Mouse (Mus musculus): Measurements from ENCODE around the gene Atg2b. TPM values are rescaled to one million over a fixed set of nuclear protein-coding genes. Genes with fewer than 3 reads are reported as not detected.

Atg2b gene
- polyA plus RNA-seq, 1 experiment, result 32.3 TPM

- no peak for DNase-seq (ENCODE audit: low read depth)
Observed at GRCm38 (mm10) chr12:105611045-105611444, 74.0 kb downstream of the Atg2b start.

GRCm38 (mm10) chr12:105606881-105607280 lies 78.1 kb downstream of the Atg2b start:
- TF ChIP-seq POLR2A (IDR thresholded peaks at IDR 0.05; ENCODE audit: borderline replicate concordance, extremely low read depth, insufficient read depth, insufficient read length, poor library complexity, severe bottlenecking), result no peak
- TF ChIP-seq CTCF (IDR thresholded peaks at IDR 0.05; ENCODE audit: borderline replicate concordance, extremely low read depth, insufficient read depth, insufficient read length), result no peak
- no peak for DNase-seq (ENCODE audit: low read depth)

More at GRCm38 (mm10) chr12:105611045-105611444, 74.0 kb downstream of the Atg2b start:
- no peak for TF ChIP-seq POLR2A (IDR thresholded peaks at IDR 0.05; ENCODE audit: borderline replicate concordance, extremely low read depth, insufficient read depth, insufficient read length, poor library complexity, severe bottlenecking)
- no peak for TF ChIP-seq CTCF (IDR thresholded peaks at IDR 0.05; ENCODE audit: borderline replicate concordance, extremely low read depth, insufficient read depth, insufficient read length)

GRCm38 (mm10) chr12:105605212-105605611 lies 79.8 kb downstream of the Atg2b start:
- DNase-seq (ENCODE audit: low read depth), result no peak
- TF ChIP-seq CTCF (IDR thresholded peaks at IDR 0.05; ENCODE audit: borderline replicate concordance, extremely low read depth, insufficient read depth, insufficient read length), result no peak
- no peak for TF ChIP-seq POLR2A (IDR thresholded peaks at IDR 0.05; ENCODE audit: borderline replicate concordance, extremely low read depth, insufficient read depth, insufficient read length, poor library complexity, severe bottlenecking)

- TF ChIP-seq POLR2A (IDR thresholded peaks at IDR 0.05; ENCODE audit: borderline replicate concordance, extremely low read depth, insufficient read depth, insufficient read length, poor library complexity, severe bottlenecking) (no peak), CTCF (IDR thresholded peaks at IDR 0.05; ENCODE audit: borderline replicate concordance, extremely low read depth, insufficient read depth, insufficient read length) (no peak)
- no peak for DNase-seq (ENCODE audit: low read depth)
Observed at GRCm38 (mm10) chr12:105603904-105604303, 81.1 kb downstream of the Atg2b start.

GRCm38 (mm10) chr12:105602581-105603210 lies 82.3 kb downstream of the Atg2b start, which contains the start of gene Bdkrb1:
Gene Bdkrb1, plus strand, starts transcription at chr12:105603085.
- DNase-seq (ENCODE audit: low read depth), result no peak
- TF ChIP-seq CTCF (IDR thresholded peaks at IDR 0.05; ENCODE audit: borderline replicate concordance, extremely low read depth, insufficient read depth, insufficient read length) (no peak), POLR2A (IDR thresholded peaks at IDR 0.05; ENCODE audit: borderline replicate concordance, extremely low read depth, insufficient read depth, insufficient read length, poor library complexity, severe bottlenecking) (no peak)

- TF ChIP-seq POLR2A (IDR thresholded peaks at IDR 0.05; ENCODE audit: borderline replicate concordance, extremely low read depth, insufficient read depth, insufficient read length, poor library complexity, severe bottlenecking) (no peak), CTCF (IDR thresholded peaks at IDR 0.05; ENCODE audit: borderline replicate concordance, extremely low read depth, insufficient read depth, insufficient read length) (no peak)
- peak; percentile 68 for DNase-seq (ENCODE audit: low read depth)
Observed at GRCm38 (mm10) chr12:105601586-105601985, 83.4 kb downstream of the Atg2b start.

- no peak for DNase-seq (ENCODE audit: low read depth)
Observed at GRCm38 (mm10) chr12:105599098-105599497, 85.9 kb downstream of the Atg2b start.

GRCm38 (mm10) chr12:105598503-105598902 lies 86.5 kb downstream of the Atg2b start:
- DNase-seq (ENCODE audit: low read depth), result no peak
- TF ChIP-seq CTCF (IDR thresholded peaks at IDR 0.05; ENCODE audit: borderline replicate concordance, extremely low read depth, insufficient read depth, insufficient read length) (no peak), POLR2A (IDR thresholded peaks at IDR 0.05; ENCODE audit: borderline replicate concordance, extremely low read depth, insufficient read depth, insufficient read length, poor library complexity, severe bottlenecking) (no peak)

More at GRCm38 (mm10) chr12:105599098-105599497, 85.9 kb downstream of the Atg2b start:
- TF ChIP-seq POLR2A (IDR thresholded peaks at IDR 0.05; ENCODE audit: borderline replicate concordance, extremely low read depth, insufficient read depth, insufficient read length, poor library complexity, severe bottlenecking), result no peak

- TF ChIP-seq CTCF (IDR thresholded peaks at IDR 0.05; ENCODE audit: borderline replicate concordance, extremely low read depth, insufficient read depth, insufficient read length) (no peak), POLR2A (IDR thresholded peaks at IDR 0.05; ENCODE audit: borderline replicate concordance, extremely low read depth, insufficient read depth, insufficient read length, poor library complexity, severe bottlenecking) (no peak)
- DNase-seq (ENCODE audit: low read depth), result no peak
Observed at GRCm38 (mm10) chr12:105597135-105597534, 87.9 kb downstream of the Atg2b start.

GRCm38 (mm10) chr12:105593471-105593870 lies 91.5 kb downstream of the Atg2b start:
- TF ChIP-seq CTCF (IDR thresholded peaks at IDR 0.05; ENCODE audit: borderline replicate concordance, extremely low read depth, insufficient read depth, insufficient read length), result no peak
- no peak for TF ChIP-seq POLR2A (IDR thresholded peaks at IDR 0.05; ENCODE audit: borderline replicate concordance, extremely low read depth, insufficient read depth, insufficient read length, poor library complexity, severe bottlenecking)
- DNase-seq (ENCODE audit: low read depth), result no peak

GRCm38 (mm10) chr12:105592361-105592761 lies 92.7 kb downstream of the Atg2b start:
- TF ChIP-seq POLR2A (IDR thresholded peaks at IDR 0.05; ENCODE audit: borderline replicate concordance, extremely low read depth, insufficient read depth, insufficient read length, poor library complexity, severe bottlenecking) (no peak), CTCF (IDR thresholded peaks at IDR 0.05; ENCODE audit: borderline replicate concordance, extremely low read depth, insufficient read depth, insufficient read length) (no peak)
- DNase-seq (ENCODE audit: low read depth), result no peak

- DNase-seq (ENCODE audit: low read depth), result no peak
- TF ChIP-seq CTCF (IDR thresholded peaks at IDR 0.05; ENCODE audit: borderline replicate concordance, extremely low read depth, insufficient read depth, insufficient read length), result no peak
- TF ChIP-seq POLR2A (IDR thresholded peaks at IDR 0.05; ENCODE audit: borderline replicate concordance, extremely low read depth, insufficient read depth, insufficient read length, poor library complexity, severe bottlenecking), result no peak
Observed at GRCm38 (mm10) chr12:105590786-105591185, 94.2 kb downstream of the Atg2b start.
